Mouse (Mus musculus) lung, postnatal 0 days (tissue): Measurements from ENCODE around the gene Grid2. TPM values are rescaled to one million over a fixed set of nuclear protein-coding genes. Genes with fewer than 3 reads are reported as not detected.

Source experiments
- ATAC-seq: fragments of 200-750 bp; cut with Nextera tagmentation; 2 replicates; pipeline ENCODE4 v1.8.0; 2017; ENCODE audit warnings: moderate library complexity
- DNase-seq: peaks from one replicate; pipeline ENCODE4 v3.0.0-alpha.2; 2016; ENCODE audit warnings: low spot score
- H3K27ac ChIP-seq: fragments of 300-500 bp; sonication (generic); 2 replicates; pipeline ENCODE4 v1.5.1; 2014; ENCODE audit warnings: antibody characterized with exemption, mild to moderate bottlenecking, low read length, mixed read lengths
- H3K27me3 ChIP-seq: fragments of 300-500 bp; sonication (generic); replicated peaks from 2 replicates; pipeline ENCODE4 v1.6.1; 2014; ENCODE audit warnings: low read length, mixed read lengths; ENCODE audit not compliant: insufficient read depth
- H3K36me3 ChIP-seq: fragments of 300-500 bp; sonication (generic); 2 replicates; pipeline ENCODE4 v1.6.1; 2014; ENCODE audit warnings: low read length, mixed read lengths; ENCODE audit not compliant: insufficient read depth
- H3K4me1 ChIP-seq: fragments of 300-500 bp; sonication (generic); 2 replicates; pipeline ENCODE4 v1.6.1; 2014; ENCODE audit warnings: antibody characterized with exemption, low read depth, low read length, mixed read lengths; ENCODE audit not compliant: insufficient read depth
- H3K4me2 ChIP-seq: fragments of 300-500 bp; sonication (generic); replicated peaks from 2 replicates; pipeline ENCODE4 v1.6.1; 2014; ENCODE audit warnings: low read depth, mild to moderate bottlenecking, low read length, moderate library complexity, mixed read lengths
- H3K4me3 ChIP-seq: fragments of 300-500 bp; sonication (generic); 2 replicates; pipeline ENCODE4 v1.5.1; 2014; ENCODE audit warnings: low read depth, low read length
- H3K9ac ChIP-seq: fragments of 300-500 bp; sonication (generic); replicated peaks from 2 replicates; pipeline ENCODE4 v1.6.1; 2014; ENCODE audit warnings: low read depth, mild to moderate bottlenecking
- H3K9me3 ChIP-seq: fragments of 300-500 bp; sonication (generic); 2 replicates; pipeline ENCODE4 v1.6.1; 2016; ENCODE audit warnings: low read length, mixed read lengths
- CTCF ChIP-seq: IDR thresholded peaks from 2 replicates; pipeline ENCODE4 v1.5.1; 2016; ENCODE audit warnings: antibody characterized with exemption, mild to moderate bottlenecking
- EP300 ChIP-seq: IDR thresholded peaks from 2 replicates; pipeline ENCODE4 v1.6.1; 2016; ENCODE audit warnings: antibody characterized with exemption, mild to moderate bottlenecking, control low read depth
- WGBS: fragments of 180-500 bp; shearing (Covaris S2); extraction: QIAGEN DNeasy Blood & Tissue Kit; methylation state at CpG from one replicate; pipeline ENCODE4 v1.1.7; 2014; 5-methylcytosine and 5-hydroxymethylcytosine counted together
- polyA plus RNA-seq: library from polyadenylated mRNA; unstranded; fragments of >200 nt; fragmentation: Nextera tagmentation; extraction: Ambion mirVana; gene quantifications from 2 replicates; pipeline ENCODE4 v1.2.1, GENCODE M21; 2015

Grid2 gene
- polyA plus RNA-seq, 1 experiment from 2014 or later = 0.45 TPM

DNA sequence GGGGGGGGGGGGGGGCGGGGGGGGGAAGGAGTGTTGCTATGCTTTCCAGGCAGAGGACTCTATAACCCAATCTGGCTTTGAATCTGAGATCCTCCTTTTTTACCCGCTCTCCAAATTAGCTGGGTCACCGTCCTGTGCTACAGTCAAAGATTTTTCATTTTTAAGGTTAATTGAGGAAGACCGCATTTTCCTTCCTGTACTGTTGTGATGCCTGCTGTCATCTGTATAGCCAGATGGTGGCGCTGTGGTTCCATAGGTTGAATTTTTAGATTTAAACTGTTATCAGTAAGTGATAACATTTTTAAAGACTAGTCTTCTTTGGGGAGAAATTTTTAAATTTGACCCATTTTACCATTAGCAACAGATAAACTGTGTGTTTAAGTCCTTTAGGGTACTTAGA, 1429.3 kb downstream of the Grid2 start:
- Histone ChIP-seq H3K9ac (no peak overlapping the region), H3K36me3 (no peaks in the 10 kb centered on the region), H3K4me3 (no peak overlapping the region), H3K9me3 (no peaks in the 10 kb centered on the region), H3K4me2 (no peak overlapping the region), H3K4me1 (no peaks in the 10 kb centered on the region), H3K27ac (no peak overlapping the region), H3K27me3 (0 out of 2 replicates have a peak, but pooled peaks cover 3% of the 10 kb centered on the region)
- peak; percentile 74 for TF ChIP-seq CTCF
- no peak for TF ChIP-seq EP300
- 2% methylated on average over 5 of the region's 5 CpGs for WGBS
- DNase-seq (peak; percentile 31), ATAC-seq (no peak)

DNA sequence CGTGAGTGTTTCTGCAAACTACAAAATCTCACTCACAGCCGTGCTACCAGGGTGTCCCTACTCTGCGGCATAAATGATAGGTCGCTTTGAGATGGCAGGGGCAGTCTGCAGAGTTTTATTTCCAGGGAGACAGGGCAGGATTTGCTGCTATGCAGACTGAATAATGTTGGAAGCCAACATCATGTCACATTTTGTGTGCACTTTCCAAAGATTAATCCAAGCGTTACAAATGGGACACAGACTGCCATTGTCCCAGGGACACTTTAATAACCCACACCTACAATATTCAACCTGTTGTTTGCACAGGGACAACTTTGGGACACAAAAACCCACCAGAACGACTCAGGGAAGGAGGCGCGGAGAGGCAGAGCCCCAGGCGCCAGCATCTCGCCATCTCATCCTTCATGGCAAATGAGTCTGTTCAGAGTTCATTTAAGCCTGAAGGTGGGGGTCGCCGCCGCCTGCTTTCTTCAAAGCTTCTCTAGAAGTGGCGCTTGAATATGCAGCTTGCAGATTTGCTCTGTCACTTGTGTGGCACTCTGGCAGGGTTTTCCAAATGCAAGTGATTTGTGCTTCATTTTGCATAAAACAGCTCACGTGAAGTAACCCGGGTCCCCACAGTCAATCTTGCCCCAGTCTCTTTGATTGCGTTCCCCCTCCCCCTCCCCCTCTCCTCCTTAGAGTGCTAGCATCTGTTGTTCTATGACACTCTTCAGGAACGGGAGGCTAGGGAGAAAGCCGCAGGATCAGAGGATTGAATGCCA, 1432.7 kb downstream of the Grid2 start:
- ATAC-seq (no peak), DNase-seq (no peak)
- Histone ChIP-seq H3K9ac (no peak overlapping the region), H3K4me2 (no peak overlapping the region), H3K9me3 (no peaks in the 10 kb centered on the region), H3K4me1 (no peaks in the 10 kb centered on the region), H3K4me3 (no peak overlapping the region), H3K36me3 (no peaks in the 10 kb centered on the region), H3K27me3 (0 out of 2 replicates have a peak, but pooled peaks cover 3% of the 10 kb centered on the region), H3K27ac (no peak overlapping the region)
- TF ChIP-seq CTCF = no peak
- TF ChIP-seq EP300 = no peak
- WGBS = 7% methylated on average over 19 of the region's 19 CpGs

DNA sequence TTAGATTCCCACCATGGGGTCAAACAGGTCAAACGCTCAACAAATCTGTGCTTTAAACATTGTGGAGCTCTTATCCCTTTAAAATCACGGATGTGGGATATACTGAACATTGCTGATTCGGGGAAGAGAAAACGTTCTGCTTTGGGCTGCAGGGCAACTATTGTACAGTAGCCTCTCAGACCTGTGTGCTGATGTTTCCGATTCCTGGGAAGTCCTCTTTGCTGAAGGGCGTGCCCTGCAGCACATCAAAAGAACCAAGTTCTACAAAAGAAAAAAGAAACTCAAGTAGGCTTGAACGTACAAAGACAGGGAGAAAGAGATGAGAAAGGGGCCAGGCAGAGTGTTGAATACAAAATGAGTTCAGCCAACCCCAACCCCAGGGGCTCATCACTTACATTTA, 1439.0 kb downstream of the Grid2 start:
- ATAC-seq (no peak), DNase-seq (no peak)
- Histone ChIP-seq H3K4me3 (no peak overlapping the region), H3K4me2 (no peak overlapping the region), H3K36me3 (no peaks in the 10 kb centered on the region), H3K9ac (no peak overlapping the region), H3K27ac (no peak overlapping the region), H3K9me3 (no peaks in the 10 kb centered on the region), H3K27me3 (no peaks in the 10 kb centered on the region), H3K4me1 (no peaks in the 10 kb centered on the region)
- 46% methylated on average over 7 of the region's 7 CpGs for WGBS
- TF ChIP-seq CTCF (no peak), EP300 (no peak)

DNA sequence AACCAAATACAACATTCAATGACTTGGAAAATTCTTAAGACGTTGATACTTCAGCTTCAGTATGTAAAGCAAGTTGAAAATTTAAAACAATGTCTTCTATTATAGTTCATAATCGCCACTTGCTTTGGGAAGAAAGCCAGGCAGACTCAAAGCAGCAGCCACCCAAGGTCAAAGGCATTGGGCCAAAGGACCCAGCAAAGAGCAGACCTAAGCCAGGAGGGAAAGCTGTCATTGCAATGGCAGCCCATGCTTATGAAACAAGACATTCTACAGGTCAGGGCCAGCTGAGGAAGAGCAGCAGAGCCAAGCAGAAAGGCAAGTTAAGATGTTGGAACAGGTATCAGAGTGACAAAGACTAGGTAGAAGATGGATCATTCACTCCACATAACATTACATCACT, 1448.0 kb downstream of the Grid2 start:
- ATAC-seq (no peak), DNase-seq (no peak)
- Histone ChIP-seq H3K9ac (no peak overlapping the region), H3K9me3 (no peaks in the 10 kb centered on the region), H3K4me3 (no peak overlapping the region), H3K27ac (no peak overlapping the region), H3K27me3 (no peaks in the 10 kb centered on the region), H3K36me3 (no peaks in the 10 kb centered on the region), H3K4me1 (no peaks in the 10 kb centered on the region), H3K4me2 (no peak overlapping the region)
- 69% methylated on average over 2 of the region's 2 CpGs for WGBS
- TF ChIP-seq CTCF (no peak), EP300 (no peak)

DNA sequence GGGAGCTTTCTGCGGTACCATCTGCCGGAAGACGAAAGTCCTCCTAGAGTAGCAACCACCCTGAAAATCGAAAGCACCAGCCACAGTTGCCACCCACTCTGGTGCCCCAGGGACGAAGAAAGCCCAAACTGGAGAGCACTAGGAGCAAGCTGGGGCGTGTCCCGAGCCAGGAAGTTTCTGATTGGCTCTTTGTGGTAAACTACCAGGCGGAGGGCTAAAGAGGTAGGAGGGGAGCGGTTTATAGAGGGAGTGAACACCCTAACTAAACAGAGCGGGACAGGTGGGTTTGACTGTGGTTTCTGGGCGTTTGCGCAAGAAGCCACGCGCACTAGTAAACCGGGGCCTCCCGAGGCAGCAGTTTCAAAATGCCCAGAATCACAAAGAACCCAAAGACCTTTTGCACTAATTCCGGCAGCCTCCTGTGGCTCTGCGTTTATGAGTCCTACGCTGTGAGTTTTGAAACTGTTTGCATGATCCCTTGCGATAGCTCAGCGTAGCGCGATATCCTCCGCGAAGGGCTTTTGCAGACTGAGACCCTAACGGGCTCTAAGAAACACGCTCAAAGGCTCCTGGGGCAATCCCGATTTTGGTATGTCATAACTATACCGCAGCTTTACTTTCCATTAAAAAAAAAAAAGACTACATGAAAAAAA, 1472.2 kb downstream of the Grid2 start:
- Histone ChIP-seq H3K4me2 (peak overlapping the region; percentile 72), H3K36me3 (no peaks in the 10 kb centered on the region), H3K9me3 (no peaks in the 10 kb centered on the region), H3K27me3 (peaks cover 38% of the 10 kb centered on the region), H3K4me3 (peak overlapping the region; percentile 41), H3K27ac (no peak overlapping the region), H3K9ac (no peak overlapping the region), H3K4me1 (peaks cover 11% of the 10 kb centered on the region)
- DNase-seq = peak; percentile 65
- WGBS = 2% methylated on average over 29 of the region's 29 CpGs
- no peak for TF ChIP-seq CTCF
- TF ChIP-seq EP300 = no peak
- peak; percentile 84 for ATAC-seq

DNA sequence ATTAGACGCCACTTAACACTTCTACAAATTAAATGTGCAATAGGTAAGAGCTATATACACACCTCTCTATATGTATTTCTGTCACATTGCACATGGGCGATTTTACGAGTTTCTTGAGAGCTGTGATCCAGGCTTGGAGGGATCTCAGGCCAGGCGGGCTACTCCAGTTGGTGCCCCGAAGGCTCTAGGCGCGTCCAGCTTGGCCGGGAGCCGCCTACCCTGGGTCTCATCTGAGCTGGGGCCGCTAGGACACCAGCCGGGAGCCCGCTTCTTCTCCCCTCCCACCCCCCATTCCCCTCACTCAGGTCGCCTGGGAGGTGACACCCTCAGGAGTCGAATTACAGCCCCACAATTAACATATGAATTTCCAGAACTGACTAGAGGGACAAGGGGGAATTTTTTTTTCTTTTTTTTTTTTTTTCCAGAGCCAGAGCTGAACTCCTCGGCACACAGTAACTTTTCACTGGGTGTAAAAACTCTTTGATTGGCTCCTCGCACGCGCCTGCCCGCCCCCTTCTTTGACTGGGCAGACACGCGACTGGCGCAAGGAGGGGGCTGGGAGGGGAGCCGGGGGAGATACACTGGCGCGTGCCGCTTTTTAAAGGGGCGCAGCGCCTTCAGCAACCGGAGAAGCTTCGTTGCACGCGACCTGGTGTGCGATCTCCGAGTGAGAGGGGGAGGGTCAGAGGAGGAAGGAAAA, 1473.0 kb downstream of the Grid2 start, which contains the start of gene Atoh1:
Gene Atoh1, plus strand, starts transcription at position 627 of the 700 bp plus-strand sequence.
- Histone ChIP-seq H3K27ac (no peak within 1 kb of the TSS), H3K27me3 (peaks cover 40% of the 10 kb centered on the region), H3K36me3 (no peaks in the 10 kb centered on the region), H3K4me2 (peak within 1 kb of the TSS; percentile 72), H3K9me3 (no peaks in the 10 kb centered on the region), H3K4me1 (peaks cover 11% of the 10 kb centered on the region), H3K9ac (no peak within 1 kb of the TSS), H3K4me3 (peak within 1 kb of the TSS; percentile 41)
- DNase-seq = peak; percentile 34
- 0% methylated on average over 34 of the region's 34 CpGs for WGBS
- TF ChIP-seq EP300 (no peak), CTCF (no peak)
- ATAC-seq = peak; percentile 68
